Mouse (Mus musculus) neural tube, embryonic 15.5 days (tissue): ENCODE results near the gene Ccdc84. TPM values are rescaled to one million over a fixed set of nuclear protein-coding genes. Genes with fewer than 3 reads are reported as not detected.
"Not testable (repeated sequence)": the region's sequence is repeated elsewhere in the genome, so short reads cannot be mapped to it uniquely, and the experiment has no call there.

ENCODE experiments used
- ATAC-seq: fragments of 200-750 bp; cut with Nextera tagmentation; 2 replicates; pipeline ENCODE4 v1.8.0; 2017; ENCODE audit warnings: mild to moderate bottlenecking, moderate TSS enrichment, moderate library complexity; ENCODE audit not compliant: low FRiP score
- H3K27ac ChIP-seq: fragments of 300-500 bp; sonication (generic); replicated peaks from 2 replicates; pipeline ENCODE4 v1.5.1; 2015; ENCODE audit warnings: mild to moderate bottlenecking, inconsistent platforms
- H3K27me3 ChIP-seq: fragments of 300-500 bp; sonication (generic); replicated peaks from 2 replicates; pipeline ENCODE4 v1.6.1; 2015; ENCODE audit warnings: inconsistent platforms
- H3K36me3 ChIP-seq: fragments of 300-500 bp; sonication (generic); 2 replicates; pipeline ENCODE4 v1.6.1; 2015; ENCODE audit warnings: inconsistent platforms
- H3K4me1 ChIP-seq: fragments of 300-500 bp; sonication (generic); 2 replicates; pipeline ENCODE4 v1.6.1; 2015; ENCODE audit warnings: inconsistent platforms
- H3K4me2 ChIP-seq: fragments of 300-500 bp; sonication (generic); 2 replicates; pipeline ENCODE4 v1.6.1; 2015; ENCODE audit warnings: inconsistent platforms, mild to moderate bottlenecking, moderate library complexity
- H3K4me3 ChIP-seq: fragments of 300-500 bp; sonication (generic); replicated peaks from 2 replicates; pipeline ENCODE4 v1.5.1; 2015; ENCODE audit warnings: mild to moderate bottlenecking, inconsistent platforms
- H3K9ac ChIP-seq: fragments of 300-500 bp; sonication (generic); replicated peaks from 2 replicates; pipeline ENCODE4 v1.6.1; 2015; ENCODE audit warnings: mild to moderate bottlenecking, inconsistent platforms
- H3K9me3 ChIP-seq: fragments of 300-500 bp; sonication (generic); replicated peaks from 2 replicates; pipeline ENCODE4 v1.6.1; 2016; ENCODE audit warnings: inconsistent platforms
- WGBS: fragments of 180-500 bp; shearing (Covaris S2); methylation state at CpG from one replicate; pipeline ENCODE4 v1.1.7; 2015; ENCODE audit warnings: mixed read lengths; 5-methylcytosine and 5-hydroxymethylcytosine counted together
- polyA plus RNA-seq: library from polyadenylated mRNA; unstranded; fragments of >200 nt; fragmentation: Nextera tagmentation; extraction: Ambion mirVana; gene quantifications from 2 replicates; pipeline ENCODE4 v1.2.1, GENCODE M21; 2015

The Ccdc84 gene
- polyA plus RNA-seq, 1 experiment from 2014 or later = 36.4 TPM

- no peaks in the 10 kb centered on the region for H3K36me3 ChIP-seq
- no peak overlapping the region for H3K27ac ChIP-seq
- no peaks in the 10 kb centered on the region for H3K27me3 ChIP-seq
- no peak overlapping the region for H3K9ac ChIP-seq
- WGBS = 91% methylated on average over 4 of the region's 4 CpGs
- H3K4me2 ChIP-seq = no peak overlapping the region
- H3K9me3 ChIP-seq = no peaks in the 10 kb centered on the region
- ATAC-seq = no peak
- no peak overlapping the region for H3K4me3 ChIP-seq
- peaks cover 2% of the 10 kb centered on the region; the same call in 1 of the 2 replicates for H3K4me1 ChIP-seq
Measured at GRCm38 (mm10) chr9:44423576-44423975, 5.2 kb upstream of the Ccdc84 start.

- 85% methylated on average over 5 of the region's 5 CpGs for WGBS
- no peak overlapping the region for H3K27ac ChIP-seq
- H3K27me3 ChIP-seq = no peaks in the 10 kb centered on the region
- peaks cover 7% of the 10 kb centered on the region; the same call in 1 of the 2 replicates for H3K36me3 ChIP-seq
- H3K9me3 ChIP-seq = no peaks in the 10 kb centered on the region
- no peak overlapping the region for H3K9ac ChIP-seq
- H3K4me2 ChIP-seq = no peak overlapping the region
- peaks cover 23% of the 10 kb centered on the region for H3K4me1 ChIP-seq
- no peak for ATAC-seq
- H3K4me3 ChIP-seq = no peak overlapping the region
Measured at GRCm38 (mm10) chr9:44420280-44420898, 2.0 kb upstream of the Ccdc84 start.

GRCm38 (mm10) chr9:44419730-44420129 is 1.4 kb upstream of the Ccdc84 start:
- H3K4me1 ChIP-seq = peaks cover 23% of the 10 kb centered on the region
- not testable (repeated sequence) for H3K4me3 ChIP-seq, H3K9me3 ChIP-seq, H3K4me2 ChIP-seq, ATAC-seq, H3K27me3 ChIP-seq, H3K27ac ChIP-seq, H3K9ac ChIP-seq
- WGBS = 97% methylated on average over 9 of the region's 9 CpGs
- H3K36me3 ChIP-seq = peaks cover 10% of the 10 kb centered on the region; the same call in 1 of the 2 replicates

GRCm38 (mm10) chr9:44417892-44418363 is 441 bp downstream of the Ccdc84 start:
- peak; percentile 90 for ATAC-seq
- peaks cover 20% of the 10 kb centered on the region for H3K36me3 ChIP-seq
- peak overlapping the region; percentile 88 for H3K4me2 ChIP-seq
- H3K4me1 ChIP-seq = peaks cover 23% of the 10 kb centered on the region
- H3K27me3 ChIP-seq = no peaks in the 10 kb centered on the region
- H3K9ac ChIP-seq = peak overlapping the region; percentile 78
- H3K4me3 ChIP-seq = peak overlapping the region; percentile 81
- no peaks in the 10 kb centered on the region for H3K9me3 ChIP-seq
- WGBS = under 1% methylated on average over 38 of the region's 38 CpGs
- peak overlapping the region; percentile 88 for H3K27ac ChIP-seq

DNA sequence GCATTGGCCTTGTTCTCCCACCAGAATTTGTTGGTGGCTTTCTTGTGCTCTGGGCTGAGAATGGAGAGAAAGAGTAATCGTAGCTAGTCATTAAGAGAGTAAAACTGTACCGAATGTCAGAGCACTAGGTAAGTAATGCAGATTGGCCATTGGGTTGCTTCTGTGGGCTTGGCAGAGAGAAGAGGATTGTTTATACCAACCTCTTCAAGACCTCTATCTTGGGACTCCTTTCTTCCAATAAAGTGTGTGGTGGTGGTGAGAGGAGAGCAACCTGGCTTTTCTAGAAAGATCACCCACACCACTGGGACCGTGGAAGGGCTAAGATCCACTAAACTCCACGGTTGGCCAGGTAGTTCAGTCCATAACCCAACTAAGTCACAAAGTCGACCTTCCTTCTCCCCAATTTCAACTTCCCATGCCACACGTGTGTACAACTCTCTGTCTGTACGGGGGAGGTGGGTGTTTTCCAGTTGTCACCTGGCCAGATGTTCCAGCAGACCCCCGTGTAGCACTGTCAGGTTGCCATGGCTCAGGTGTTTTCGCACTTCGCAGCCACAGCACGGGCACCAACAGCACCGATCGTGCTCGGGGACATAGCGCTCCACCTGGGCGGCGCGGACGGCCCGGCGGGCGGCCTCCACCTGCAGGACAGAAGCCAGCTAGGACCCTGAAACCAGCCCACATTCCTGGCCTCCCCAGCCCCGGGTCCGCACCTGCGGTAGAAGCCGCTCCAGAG is 1.0 kb downstream of the Ccdc84 start:
- Histone ChIP-seq H3K36me3 (peaks cover 26% of the 10 kb centered on the region), H3K4me3 (peak overlapping the region; percentile 81), H3K4me1 (peaks cover 23% of the 10 kb centered on the region), H3K9me3 (no peaks in the 10 kb centered on the region), H3K27ac (peak overlapping the region; percentile 88), H3K4me2 (peak overlapping the region; percentile 88), H3K9ac (peak overlapping the region; percentile 78), H3K27me3 (no peaks in the 10 kb centered on the region)
- WGBS = 8% methylated on average over 26 of the region's 26 CpGs
- ATAC-seq = peak; percentile 65

DNA sequence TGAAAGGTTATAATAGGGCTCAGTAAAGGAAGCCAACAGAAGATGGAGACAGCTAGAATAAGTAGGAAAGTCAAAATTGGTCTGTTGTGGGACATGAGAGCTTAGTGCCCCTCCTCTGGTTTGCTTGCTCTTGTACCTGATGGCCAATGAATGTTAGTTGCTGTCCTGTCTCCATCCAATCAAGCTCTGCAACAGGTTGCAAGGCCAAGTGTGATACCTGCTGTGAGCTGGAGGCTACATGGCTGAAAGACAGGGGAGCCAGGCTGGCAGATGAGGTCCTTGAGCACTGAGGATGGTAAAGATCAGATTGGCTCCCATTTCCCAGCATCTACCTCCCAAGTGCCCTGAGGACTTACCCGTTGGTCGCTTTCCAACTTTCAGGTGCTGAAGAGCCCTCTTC is 5.6 kb downstream of the Ccdc84 start:
- H3K4me1 ChIP-seq = peaks cover 31% of the 10 kb centered on the region
- H3K27ac ChIP-seq = no peak overlapping the region
- H3K27me3 ChIP-seq = no peaks in the 10 kb centered on the region
- no peaks in the 10 kb centered on the region for H3K9me3 ChIP-seq
- H3K4me3 ChIP-seq = no peak overlapping the region
- H3K36me3 ChIP-seq = peaks cover 62% of the 10 kb centered on the region
- ATAC-seq = no peak
- H3K4me2 ChIP-seq = no peak overlapping the region
- WGBS = 86% methylated on average over 2 of the region's 2 CpGs
- H3K9ac ChIP-seq = no peak overlapping the region

- Histone ChIP-seq H3K9me3 (no peaks in the 10 kb centered on the region), H3K4me1 (peaks cover 29% of the 10 kb centered on the region), H3K36me3 (peaks cover 62% of the 10 kb centered on the region), H3K27ac (no peak overlapping the region), H3K9ac (no peak overlapping the region), H3K4me2 (no peak overlapping the region), H3K27me3 (no peaks in the 10 kb centered on the region), H3K4me3 (no peak overlapping the region)
- no peak for ATAC-seq
- WGBS = 87% methylated on average over 4 of the region's 4 CpGs
Measured at GRCm38 (mm10) chr9:44412306-44412705, 6.1 kb downstream of the Ccdc84 start.

DNA sequence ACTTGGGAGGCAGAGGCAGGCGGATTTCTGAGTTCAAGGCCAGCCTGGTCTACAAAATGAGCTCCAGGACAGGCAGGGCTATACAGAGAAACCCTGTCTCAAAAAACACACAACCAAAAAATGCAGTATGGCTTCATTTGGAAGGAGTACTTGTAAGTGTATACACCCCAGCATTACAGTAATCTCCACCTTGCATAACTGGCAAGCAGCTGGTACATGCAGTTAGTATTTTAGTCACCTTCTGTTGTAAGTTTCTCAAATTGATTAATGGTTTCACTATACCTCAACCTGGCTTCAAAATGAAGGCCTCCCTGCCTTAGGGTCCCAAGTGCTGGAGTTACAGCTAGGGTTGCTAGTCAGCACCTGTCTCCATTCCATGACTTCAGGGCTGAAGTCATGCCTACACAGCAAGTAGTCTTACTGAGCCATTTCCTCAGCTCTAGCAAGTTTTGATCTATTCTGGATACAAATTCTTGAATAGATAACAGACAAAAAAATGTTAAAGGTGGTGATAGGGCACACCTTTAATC is 6.7 kb downstream of the Ccdc84 start:
- peaks cover 62% of the 10 kb centered on the region for H3K36me3 ChIP-seq
- no peak overlapping the region for H3K4me3 ChIP-seq
- H3K4me2 ChIP-seq = no peak overlapping the region
- H3K9ac ChIP-seq = no peak overlapping the region
- WGBS = 77% methylated on average over 1 of the region's 1 CpGs
- no peaks in the 10 kb centered on the region for H3K9me3 ChIP-seq
- ATAC-seq = no peak
- no peak overlapping the region for H3K27ac ChIP-seq
- H3K4me1 ChIP-seq = peaks cover 24% of the 10 kb centered on the region
- no peaks in the 10 kb centered on the region for H3K27me3 ChIP-seq

- Histone ChIP-seq H3K9me3 (no peaks in the 10 kb centered on the region), H3K4me2 (no peak overlapping the region), H3K9ac (no peak overlapping the region), H3K27ac (no peak overlapping the region), H3K4me3 (no peak overlapping the region), H3K4me1 (peaks cover 24% of the 10 kb centered on the region), H3K27me3 (no peaks in the 10 kb centered on the region), H3K36me3 (peaks cover 57% of the 10 kb centered on the region)
- 90% methylated on average over 2 of the region's 2 CpGs for WGBS
- no peak for ATAC-seq
Measured at GRCm38 (mm10) chr9:44410647-44411336, 7.6 kb downstream of the Ccdc84 start.

DNA sequence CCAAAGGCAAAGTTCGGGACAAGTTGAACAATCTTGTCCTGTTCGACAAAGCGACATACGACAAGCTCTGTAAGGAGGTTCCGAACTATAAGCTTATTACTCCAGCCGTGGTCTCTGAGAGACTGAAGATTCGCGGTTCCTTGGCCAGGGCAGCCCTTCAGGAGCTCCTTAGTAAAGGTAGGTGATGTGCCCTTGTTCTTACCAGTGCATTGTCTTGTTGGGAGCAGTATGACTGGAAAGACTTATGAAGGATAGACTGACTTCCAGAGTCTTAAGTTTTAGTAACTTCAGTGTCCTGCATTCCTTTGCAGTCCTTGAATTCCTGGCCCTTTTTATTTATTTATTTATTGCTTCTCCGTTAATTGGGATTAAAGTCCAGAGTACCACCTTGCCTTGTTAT is 9.7 kb downstream of the Ccdc84 start:
- not testable (repeated sequence) for H3K27ac ChIP-seq, ATAC-seq, H3K9me3 ChIP-seq, H3K27me3 ChIP-seq
- H3K4me3 ChIP-seq = peak overlapping the region; percentile 81
- WGBS = 80% methylated on average over 9 of the region's 9 CpGs
- peak overlapping the region; percentile 89; the same call in 1 of the 2 replicates for H3K9ac ChIP-seq
- peaks cover 40% of the 10 kb centered on the region for H3K4me1 ChIP-seq
- H3K4me2 ChIP-seq = peak overlapping the region; percentile 81
- H3K36me3 ChIP-seq = peaks cover 62% of the 10 kb centered on the region

- H3K9me3 ChIP-seq = no peaks in the 10 kb centered on the region
- peak overlapping the region; percentile 89 for H3K9ac ChIP-seq
- peak; percentile 56 for ATAC-seq
- peak overlapping the region; percentile 81 for H3K4me3 ChIP-seq
- peaks cover 64% of the 10 kb centered on the region for H3K36me3 ChIP-seq
- peak overlapping the region; percentile 96 for H3K27ac ChIP-seq
- peak overlapping the region; percentile 81 for H3K4me2 ChIP-seq
- H3K27me3 ChIP-seq = no peaks in the 10 kb centered on the region
- 0% methylated on average over 24 of the region's 24 CpGs for WGBS
- H3K4me1 ChIP-seq = peaks cover 43% of the 10 kb centered on the region
Measured at GRCm38 (mm10) chr9:44407752-44408097, 10.6 kb downstream of the Ccdc84 start.
